Mouse (Mus musculus) liver, embryonic 13.5 days (tissue): Measurements from ENCODE around the gene Cog5. TPM values are rescaled to one million over a fixed set of nuclear protein-coding genes. Genes with fewer than 3 reads are reported as not detected.

ENCODE experiments used
- ATAC-seq: fragments of 200-750 bp; cut with Nextera tagmentation; 2 replicates; pipeline ENCODE4 v1.8.0; 2017; ENCODE audit warnings: low read depth, mild to moderate bottlenecking, moderate number of reproducible peaks, moderate library complexity
- DNase-seq: peaks from one replicate; pipeline ENCODE4 v3.0.0; 2022
- H3K27ac ChIP-seq: fragments of 300-500 bp; sonication (generic); 2 replicates; pipeline ENCODE4 v1.5.1; 2015; ENCODE audit warnings: moderate library complexity, mild to moderate bottlenecking, inconsistent platforms
- H3K27me3 ChIP-seq: fragments of 300-500 bp; sonication (generic); 2 replicates; pipeline ENCODE4 v1.6.1; 2015; ENCODE audit warnings: mild to moderate bottlenecking, inconsistent platforms
- H3K36me3 ChIP-seq: fragments of 300-500 bp; sonication (generic); 2 replicates; pipeline ENCODE4 v1.6.1; 2015; ENCODE audit warnings: mild to moderate bottlenecking, inconsistent platforms
- H3K4me1 ChIP-seq: fragments of 300-500 bp; sonication (generic); replicated peaks from 2 replicates; pipeline ENCODE4 v1.6.1; 2015; ENCODE audit warnings: inconsistent platforms
- H3K4me2 ChIP-seq: fragments of 300-500 bp; sonication (generic); 2 replicates; pipeline ENCODE4 v1.6.1; 2015; ENCODE audit warnings: inconsistent platforms, mild to moderate bottlenecking, moderate library complexity
- H3K4me3 ChIP-seq: fragments of 300-500 bp; sonication (generic); replicated peaks from 2 replicates; pipeline ENCODE4 v1.5.1; 2015; ENCODE audit warnings: mild to moderate bottlenecking, inconsistent platforms
- H3K9ac ChIP-seq: fragments of 300-500 bp; sonication (generic); 2 replicates; pipeline ENCODE4 v1.6.1; 2015; ENCODE audit warnings: mild to moderate bottlenecking, inconsistent platforms
- H3K9me3 ChIP-seq: fragments of 300-500 bp; sonication (generic); replicated peaks from 2 replicates; pipeline ENCODE4 v1.6.1; 2016; ENCODE audit warnings: inconsistent platforms
- WGBS: fragments of 180-500 bp; shearing (Covaris S2); methylation state at CpG from one replicate; pipeline ENCODE4 v1.1.7; 2015; ENCODE audit not compliant: insufficient replicate concordance; 5-methylcytosine and 5-hydroxymethylcytosine counted together
- polyA plus RNA-seq: library from polyadenylated mRNA; unstranded; fragments of >200 nt; fragmentation: Nextera tagmentation; extraction: Ambion mirVana; gene quantifications from 2 replicates; pipeline ENCODE4 v1.2.1, GENCODE M21; 2015

The Cog5 gene
- polyA plus RNA-seq, 1 experiment from 2014 or later, result 8.0 TPM

GRCm38 (mm10) chr12:31654965-31655477 lies 352 bp downstream of the Cog5 start:
- Histone ChIP-seq H3K9ac (peak overlapping the region; percentile 84), H3K9me3 (no peaks in the 10 kb centered on the region), H3K27me3 (no peaks in the 10 kb centered on the region), H3K27ac (peak overlapping the region; percentile 81), H3K4me1 (peaks cover 11% of the 10 kb centered on the region), H3K36me3 (no peaks in the 10 kb centered on the region; the same call in 1 of the 2 replicates), H3K4me3 (peak overlapping the region; percentile 87), H3K4me2 (peak overlapping the region; percentile 82)
- under 1% methylated on average over 29 of the region's 29 CpGs for WGBS
- ATAC-seq (peak; percentile 72), DNase-seq (no peak)

DNA sequence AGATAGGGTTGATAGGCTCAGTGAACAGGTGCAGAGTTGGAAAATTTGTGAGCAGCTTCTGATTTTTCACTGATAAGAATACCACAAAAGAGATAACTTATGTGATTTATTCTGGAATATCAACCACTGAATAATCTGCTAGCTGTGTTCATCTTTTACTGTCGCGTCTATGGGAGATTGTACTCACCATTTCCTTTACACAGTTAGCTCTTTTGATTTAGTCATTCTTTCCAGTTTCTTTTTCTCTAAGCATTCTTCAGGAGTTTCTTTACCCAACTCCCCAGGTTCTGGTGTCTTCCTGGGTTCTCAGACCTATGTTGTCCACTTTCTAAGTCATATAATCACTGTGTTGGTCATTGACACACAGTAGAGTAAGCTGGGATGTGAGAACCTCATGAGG lies 2.2 kb downstream of the Cog5 start:
- Histone ChIP-seq H3K4me3 (no peak overlapping the region), H3K9me3 (no peaks in the 10 kb centered on the region), H3K27me3 (no peaks in the 10 kb centered on the region), H3K9ac (no peak overlapping the region), H3K4me1 (peaks cover 11% of the 10 kb centered on the region), H3K36me3 (0 out of 2 replicates have a peak, but pooled peaks cover under 1% of the 10 kb centered on the region), H3K27ac (no peak overlapping the region), H3K4me2 (no peak overlapping the region)
- DNase-seq (no peak), ATAC-seq (no peak)
- WGBS, result 81% methylated on average over 2 of the region's 2 CpGs

GRCm38 (mm10) chr12:31665999-31666398 lies 11.3 kb downstream of the Cog5 start:
- no peak for ATAC-seq
- H3K36me3 ChIP-seq, result peaks cover 26% of the 10 kb centered on the region
- H3K4me2 ChIP-seq, result no peak overlapping the region
- no peak for DNase-seq
- H3K4me1 ChIP-seq, result 0 out of 2 replicates have a peak, but pooled peaks cover 6% of the 10 kb centered on the region
- no peak overlapping the region for H3K4me3 ChIP-seq
- WGBS, result 74% methylated on average over 6 of the region's 6 CpGs
- no peak overlapping the region for H3K27ac ChIP-seq
- H3K27me3 ChIP-seq, result no peaks in the 10 kb centered on the region
- no peak overlapping the region for H3K9ac ChIP-seq
- no peaks in the 10 kb centered on the region for H3K9me3 ChIP-seq

- Histone ChIP-seq H3K27me3 (no peaks in the 10 kb centered on the region), H3K36me3 (peaks cover 24% of the 10 kb centered on the region), H3K4me3 (no peak overlapping the region), H3K27ac (no peak overlapping the region), H3K9ac (no peak overlapping the region), H3K9me3 (no peaks in the 10 kb centered on the region), H3K4me1 (0 out of 2 replicates have a peak, but pooled peaks cover 6% of the 10 kb centered on the region), H3K4me2 (no peak overlapping the region)
- whole genome bisulfite sequencing, result 50% methylated on average over 3 of the region's 3 CpGs
- ATAC-seq (0 out of 2 replicates have a peak, but pooled peaks have one; percentile 50), DNase-seq (no peak)
Measured at GRCm38 (mm10) chr12:31667187-31667586, 12.5 kb downstream of the Cog5 start.

DNA sequence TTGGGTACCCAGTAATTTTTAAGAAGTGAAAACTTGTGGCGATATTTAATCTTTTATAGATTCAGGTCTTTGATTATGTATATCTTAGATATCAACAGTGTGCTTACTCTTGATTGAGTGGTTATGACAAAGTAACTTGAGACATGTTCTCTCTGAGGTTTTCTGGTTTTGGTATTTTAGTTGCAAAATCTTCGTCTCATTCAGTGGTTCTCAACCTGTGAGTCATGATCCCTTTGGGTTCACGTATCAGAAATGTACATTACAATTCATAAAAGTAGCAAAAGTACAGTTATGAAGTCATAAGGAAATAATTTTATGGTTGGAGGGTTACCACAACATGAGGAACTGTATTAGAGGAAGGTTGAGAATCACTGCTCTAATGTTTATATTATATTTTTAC lies 32.0 kb downstream of the Cog5 start:
- H3K4me1 ChIP-seq, result no peaks in the 10 kb centered on the region
- H3K9me3 ChIP-seq, result no peaks in the 10 kb centered on the region
- H3K9ac ChIP-seq, result no peak overlapping the region
- H3K27me3 ChIP-seq, result no peaks in the 10 kb centered on the region
- no peaks in the 10 kb centered on the region for H3K36me3 ChIP-seq
- no peak overlapping the region for H3K4me3 ChIP-seq
- H3K4me2 ChIP-seq, result no peak overlapping the region
- ATAC-seq (no peak), DNase-seq (no peak)
- 81% methylated on average over 3 of the region's 3 CpGs for WGBS
- H3K27ac ChIP-seq, result no peak overlapping the region

- ATAC-seq, result no peak
- WGBS, result 88% methylated on average over 1 of the region's 1 CpGs
- no peak overlapping the region for H3K27ac ChIP-seq
Measured at GRCm38 (mm10) chr12:31693278-31693677, 38.6 kb downstream of the Cog5 start.

GRCm38 (mm10) chr12:31700623-31701347 lies 46.1 kb downstream of the Cog5 start:
- DNase-seq, result no peak
- no peak overlapping the region for H3K27ac ChIP-seq
- H3K36me3 ChIP-seq, result peaks cover 7% of the 10 kb centered on the region; the same call in 1 of the 2 replicates
- H3K27me3 ChIP-seq, result no peaks in the 10 kb centered on the region
- no peaks in the 10 kb centered on the region for H3K4me1 ChIP-seq
- no peak overlapping the region for H3K4me3 ChIP-seq
- no peak for ATAC-seq
- H3K9ac ChIP-seq, result no peak overlapping the region
- no peaks in the 10 kb centered on the region for H3K9me3 ChIP-seq
- WGBS, result 82% methylated on average over 5 of the region's 5 CpGs
- H3K4me2 ChIP-seq, result no peak overlapping the region

More at GRCm38 (mm10) chr12:31693278-31693677, 38.6 kb downstream of the Cog5 start:
- Histone ChIP-seq H3K36me3 (peaks cover 7% of the 10 kb centered on the region; the same call in 1 of the 2 replicates), H3K9me3 (no peaks in the 10 kb centered on the region), H3K9ac (no peak overlapping the region), H3K27me3 (no peaks in the 10 kb centered on the region), H3K4me3 (no peak overlapping the region), H3K4me1 (peaks cover 6% of the 10 kb centered on the region; the same call in 1 of the 2 replicates), H3K4me2 (no peak overlapping the region)
- no peak for DNase-seq

- H3K4me1 ChIP-seq, result no peaks in the 10 kb centered on the region
Measured at GRCm38 (mm10) chr12:31701411-31701810, 46.7 kb downstream of the Cog5 start.

DNA sequence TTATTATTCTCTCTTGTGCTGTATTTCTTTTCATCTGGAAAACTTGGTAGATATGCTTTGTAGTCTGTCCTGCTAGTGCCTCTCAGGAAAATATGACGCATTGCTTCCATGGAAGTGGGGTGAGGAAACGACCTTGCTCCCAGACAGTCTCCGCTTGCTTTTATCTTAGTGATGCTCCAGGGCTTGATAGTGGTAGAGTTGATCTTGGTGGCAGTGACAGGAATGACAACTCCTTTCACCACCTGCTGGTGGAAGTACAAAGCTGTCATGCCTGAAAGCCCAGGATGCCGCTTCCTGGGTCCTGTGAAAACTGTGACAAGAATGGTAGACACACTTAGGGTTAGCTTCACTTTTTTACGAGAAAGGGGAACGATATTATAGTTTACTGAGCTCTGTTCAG lies 49.2 kb downstream of the Cog5 start:
- no peak overlapping the region for H3K4me2 ChIP-seq
- no peaks in the 10 kb centered on the region for H3K36me3 ChIP-seq
- 65% methylated on average over 6 of the region's 6 CpGs for WGBS
- no peak for ATAC-seq
- no peaks in the 10 kb centered on the region for H3K9me3 ChIP-seq
- H3K4me1 ChIP-seq, result no peaks in the 10 kb centered on the region
- DNase-seq, result no peak
- H3K9ac ChIP-seq, result no peak overlapping the region
- no peak overlapping the region for H3K4me3 ChIP-seq
- H3K27me3 ChIP-seq, result no peaks in the 10 kb centered on the region
- no peak overlapping the region for H3K27ac ChIP-seq

More at GRCm38 (mm10) chr12:31701411-31701810, 46.7 kb downstream of the Cog5 start:
- no peaks in the 10 kb centered on the region for H3K27me3 ChIP-seq
- WGBS, result 83% methylated on average over 5 of the region's 5 CpGs
- peaks cover 7% of the 10 kb centered on the region; the same call in 1 of the 2 replicates for H3K36me3 ChIP-seq
- H3K4me3 ChIP-seq, result no peak overlapping the region
- H3K9ac ChIP-seq, result no peak overlapping the region
- no peaks in the 10 kb centered on the region for H3K9me3 ChIP-seq
- no peak overlapping the region for H3K27ac ChIP-seq
- DNase-seq (no peak), ATAC-seq (no peak)
- no peak overlapping the region for H3K4me2 ChIP-seq

DNA sequence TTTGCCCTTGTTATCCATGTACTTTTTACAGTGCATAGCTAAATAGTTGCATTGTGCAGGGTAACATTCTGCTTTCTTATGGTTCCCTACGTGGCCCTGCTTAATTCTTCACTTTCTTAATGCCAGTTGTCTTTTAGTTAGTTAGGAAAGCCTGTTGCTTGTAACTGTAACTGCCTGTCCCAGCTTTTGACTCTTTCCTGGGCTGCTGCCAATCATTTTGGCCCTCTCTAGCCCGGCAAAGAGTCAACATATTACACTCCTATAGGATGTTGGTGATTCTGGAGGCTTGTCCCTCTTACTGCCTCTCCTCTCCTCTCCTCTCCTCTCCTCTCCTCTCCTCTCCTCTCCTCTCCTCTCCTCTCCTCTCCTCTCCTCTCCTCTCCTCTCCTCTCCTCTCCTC lies 51.5 kb downstream of the Cog5 start:
- H3K27ac ChIP-seq, result no peak overlapping the region
- no peaks in the 10 kb centered on the region for H3K4me1 ChIP-seq
- WGBS, result 63% methylated on average over 2 of the region's 2 CpGs
- no peaks in the 10 kb centered on the region for H3K9me3 ChIP-seq
- DNase-seq (no peak), ATAC-seq (no peak)
- H3K9ac ChIP-seq, result no peak overlapping the region
- H3K4me2 ChIP-seq, result no peak overlapping the region
- no peaks in the 10 kb centered on the region for H3K27me3 ChIP-seq
- no peaks in the 10 kb centered on the region for H3K36me3 ChIP-seq
- no peak overlapping the region for H3K4me3 ChIP-seq

DNA sequence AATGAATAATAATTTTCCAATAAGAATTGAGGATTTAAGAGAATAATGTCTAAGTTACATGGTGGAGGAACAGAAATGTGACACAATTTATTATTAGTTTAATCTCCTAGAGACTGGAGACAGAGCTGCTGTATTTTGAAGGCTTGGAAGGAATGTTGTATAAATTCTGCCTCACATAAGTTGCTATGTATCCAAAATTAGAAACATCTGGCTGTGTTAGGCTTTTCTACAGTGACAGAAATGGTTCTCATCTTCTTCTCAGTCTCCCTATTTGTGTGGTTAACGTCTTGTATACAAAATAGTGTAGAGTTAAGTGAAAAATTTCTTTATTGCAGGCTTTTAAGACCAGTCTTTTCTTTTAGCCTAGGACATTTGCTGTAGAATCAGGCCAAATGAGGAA lies 52.9 kb downstream of the Cog5 start:
- DNase-seq (no peak), ATAC-seq (no peak)
- Histone ChIP-seq H3K9ac (no peak overlapping the region), H3K4me1 (no peaks in the 10 kb centered on the region), H3K36me3 (no peaks in the 10 kb centered on the region), H3K27ac (no peak overlapping the region), H3K4me2 (no peak overlapping the region), H3K27me3 (no peaks in the 10 kb centered on the region), H3K4me3 (no peak overlapping the region), H3K9me3 (no peaks in the 10 kb centered on the region)
- 57% methylated on average over 1 of the region's 1 CpGs for WGBS

DNA sequence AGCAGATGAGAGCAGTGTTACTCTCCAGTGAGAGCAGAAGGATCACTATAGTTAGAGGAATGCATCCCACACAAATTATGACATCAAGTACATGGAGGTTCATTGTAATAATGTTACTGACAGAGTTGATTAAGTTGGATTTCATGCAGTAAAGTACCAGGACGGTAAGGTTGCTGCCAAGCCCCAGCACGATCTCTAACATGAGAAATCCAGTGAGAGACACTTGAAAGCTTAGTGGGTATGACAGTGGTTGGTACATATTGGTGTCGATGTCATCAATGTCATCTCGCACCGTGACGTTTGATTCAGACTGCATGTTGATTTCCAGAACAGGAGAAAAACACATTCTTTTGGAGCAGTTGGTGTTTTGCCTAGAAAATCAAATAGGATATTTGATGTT lies 55.0 kb downstream of the Cog5 start:
- no peak overlapping the region for H3K4me3 ChIP-seq
- no peak overlapping the region for H3K27ac ChIP-seq
- no peaks in the 10 kb centered on the region for H3K4me1 ChIP-seq
- no peaks in the 10 kb centered on the region for H3K27me3 ChIP-seq
- H3K36me3 ChIP-seq, result no peaks in the 10 kb centered on the region
- no peaks in the 10 kb centered on the region for H3K9me3 ChIP-seq
- no peak overlapping the region for H3K4me2 ChIP-seq
- H3K9ac ChIP-seq, result no peak overlapping the region
- no peak for ATAC-seq
- DNase-seq, result no peak
- 82% methylated on average over 6 of the region's 6 CpGs for WGBS
